Comparison of ENCODE assay signal across 22 mouse cellular contexts in the genomic region with DNA sequence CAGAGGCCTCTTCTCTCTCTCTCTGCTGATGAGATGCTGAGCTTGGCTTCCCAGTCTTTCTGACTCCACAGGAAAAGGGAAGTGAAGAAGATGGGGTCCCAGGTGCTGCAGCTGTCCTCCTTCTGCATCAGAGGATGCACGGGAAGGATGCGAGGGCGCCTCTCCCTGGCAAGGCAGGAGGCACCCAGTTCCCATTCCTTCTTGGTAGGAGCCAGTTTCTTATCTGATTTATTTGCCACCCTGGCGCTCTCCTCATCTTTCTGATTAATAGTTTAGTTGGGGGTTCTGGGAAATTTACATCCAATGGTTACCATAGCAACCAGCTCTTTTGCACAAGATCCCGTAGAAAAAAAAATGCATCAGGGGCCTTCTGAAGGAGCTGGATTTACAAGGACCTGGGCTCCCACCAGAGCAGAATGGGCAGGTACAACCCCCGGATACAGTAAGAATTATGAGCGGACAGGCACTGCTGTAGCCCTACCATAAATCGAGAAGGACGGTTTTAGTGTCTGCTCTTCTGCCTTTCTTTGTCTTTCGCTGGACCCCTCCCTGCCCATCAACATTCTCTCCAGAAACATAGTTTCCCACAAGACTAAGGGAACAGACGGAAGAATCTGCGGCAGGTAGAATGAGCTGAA.
A peak's percentile ranks its signal among the peaks of the same experiment; 100 is the strongest.
DNase-seq lines count a peak whose midpoint lies in the region; ATAC-seq and TF ChIP-seq lines count a peak whose summit lies in the region.
"Had no signal": no experiment of that assay in that cellular context is flagged by ENCODE, and none has a peak within 500 bp of the region (broad histone marks: within the 10 kb centered on the region; RNA-seq: fewer than 3 reads in every experiment).

No protein-coding gene starts in this region.

- H3K27ac ChIP-seq in layer of hippocampus, adult 2 months, result peak overlapping the region; percentile 72
- peak overlapping the region; percentile 81 for H3K27ac ChIP-seq in forebrain, embryonic 16.5 days (ENCODE audit: low read length)
- H3K27ac ChIP-seq in midbrain, embryonic 16.5 days (ENCODE audit: low read length), result peak overlapping the region; percentile 87
- H3K27ac ChIP-seq: embryonic facial prominence, embryonic 15.5 days; limb, embryonic 10.5 days; macrophage; stomach, postnatal 0 days had no signal

- H3K4me2 ChIP-seq in forebrain, embryonic 16.5 days (ENCODE audit: low read length), result 0 out of 2 replicates have a peak overlapping the region, but pooled peaks have one; percentile 11
- H3K4me2 ChIP-seq in midbrain, embryonic 16.5 days (ENCODE audit: low read length), result peak overlapping the region; percentile 19; the same call in 1 of the 2 replicates
- H3K4me2 ChIP-seq: embryonic facial prominence, embryonic 15.5 days; liver, embryonic 11.5 days had no signal

- 68% methylated on average over 12 of the region's 12 CpGs for WGBS in forebrain, embryonic 16.5 days
- 66% methylated on average over 12 of the region's 12 CpGs for WGBS in midbrain, embryonic 16.5 days

- no peaks in the 10 kb centered on the region for H3K27me3 ChIP-seq in forebrain, embryonic 16.5 days (replicated peaks; ENCODE audit: control insufficient read depth, insufficient read depth, low read length)
- no peaks in the 10 kb centered on the region for H3K27me3 ChIP-seq in midbrain, embryonic 16.5 days (ENCODE audit: control insufficient read depth, insufficient read depth, low read depth, low read length)
- H3K27me3 ChIP-seq: embryonic facial prominence, embryonic 15.5 days had no signal

- H3K4me1 ChIP-seq in forebrain, embryonic 16.5 days (replicated peaks; ENCODE audit: control insufficient read depth, insufficient read depth, low read length), result peaks cover 24% of the 10 kb centered on the region
- H3K4me1 ChIP-seq in midbrain, embryonic 16.5 days (ENCODE audit: control insufficient read depth, insufficient read depth, low read length), result peaks cover 17% of the 10 kb centered on the region
- H3K4me1 ChIP-seq: embryonic facial prominence, embryonic 15.5 days had no signal

- TF ChIP-seq CTCF in layer of hippocampus, adult 2 months (conservative IDR thresholded peaks at IDR 0.05), result no peak

- H3K4me3 ChIP-seq in layer of hippocampus, adult 2 months, result no peak overlapping the region
- H3K4me3 ChIP-seq in forebrain, embryonic 16.5 days (replicated peaks; ENCODE audit: low read length), result no peak overlapping the region
- no peak overlapping the region for H3K4me3 ChIP-seq in midbrain, embryonic 16.5 days (ENCODE audit: low read depth, low read length)
- H3K4me3 ChIP-seq: embryonic facial prominence, embryonic 15.5 days; limb, embryonic 10.5 days had no signal

- H3K9me3 ChIP-seq in forebrain, embryonic 16.5 days (ENCODE audit: control insufficient read depth, low read length), result no peaks in the 10 kb centered on the region
- H3K9me3 ChIP-seq in midbrain, embryonic 16.5 days (replicated peaks; ENCODE audit: control insufficient read depth, low read length, poor library complexity, severe bottlenecking), result no peaks in the 10 kb centered on the region
- H3K9me3 ChIP-seq: embryonic facial prominence, embryonic 15.5 days; limb, embryonic 10.5 days had no signal

- no peak overlapping the region for H3K9ac ChIP-seq in forebrain, embryonic 16.5 days (replicated peaks; ENCODE audit: low read depth, low read length)
- no peak overlapping the region for H3K9ac ChIP-seq in midbrain, embryonic 16.5 days (ENCODE audit: low read depth, low read length)
- H3K9ac ChIP-seq: embryonic facial prominence, embryonic 15.5 days had no signal

- H3K36me3 ChIP-seq in forebrain, embryonic 16.5 days (ENCODE audit: control insufficient read depth, insufficient read depth), result no peaks in the 10 kb centered on the region
- no peaks in the 10 kb centered on the region for H3K36me3 ChIP-seq in midbrain, embryonic 16.5 days (ENCODE audit: control insufficient read depth, insufficient read depth, low read length)
- H3K36me3 ChIP-seq: embryonic facial prominence, embryonic 15.5 days; limb, embryonic 10.5 days had no signal

- peak in 1 of 2 experiments; percentile 14 for DNase-seq in layer of hippocampus, adult 2 months (ENCODE audit: low spot score in 2 of 2)
- DNase-seq in layer of hippocampus, adult 9-10 months (ENCODE audit: low spot score), result no peak
- peak; percentile 60 for DNase-seq in brain, adult 2 months (ENCODE audit: low read depth, low spot score)
- no peak for DNase-seq in right cerebral cortex, postnatal 36 days (ENCODE audit: low spot score in 2 of 2)
- DNase-seq in cerebellum, adult 11-12 months, result no peak
- DNase-seq: adrenal gland, postnatal 14 days; B cell, adult 2 months; cerebellum, adult 9-11 months; heart, adult 18-20 months; kidney, adult 18-20 months; kidney, postnatal 10 days; lung, adult 2 months; right cerebral cortex, postnatal 14 days; thymus, postnatal 14 days had no signal

- ATAC-seq in forebrain, embryonic 16.5 days, result peak; percentile 34; the same call in 1 of the 2 replicates
- peak; percentile 47 for ATAC-seq in midbrain, embryonic 16.5 days
- ATAC-seq in megakaryocyte progenitor cell, adult 5-6 weeks (replicated peaks; ENCODE audit: poor library complexity), result no peak
